Mouse (Mus musculus): ENCODE measurements around the gene Wdr31.

Wdr31 gene

DNA sequence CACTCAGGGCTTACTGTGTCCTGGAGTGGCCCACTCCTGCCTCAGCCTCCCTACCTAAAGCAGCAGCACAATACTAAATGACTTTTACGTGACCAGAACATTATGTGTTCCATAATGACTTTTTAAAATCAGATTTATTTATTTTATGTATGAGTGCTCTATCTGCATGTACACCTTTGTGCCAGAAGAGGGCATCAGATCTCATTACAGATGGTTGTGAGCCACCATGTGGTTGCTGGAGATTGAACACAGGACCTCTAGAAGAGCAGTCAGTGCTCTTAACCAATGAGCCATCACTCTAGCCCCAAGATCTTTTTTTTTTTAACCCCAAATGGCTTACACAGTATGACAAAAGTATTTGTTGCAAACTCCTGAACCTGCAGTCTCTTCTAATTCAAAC lies 2.5 kb downstream of the Wdr31 start:
- in situ Hi-C loops (cut with MboI; ENCODE audit: low pct_unique_long_range_greater_than_20kb in 1 of 2, low sequenced_read_pairs in 2 of 2, unreplicated experiment in 1 of 2), result no loop called here

DNA sequence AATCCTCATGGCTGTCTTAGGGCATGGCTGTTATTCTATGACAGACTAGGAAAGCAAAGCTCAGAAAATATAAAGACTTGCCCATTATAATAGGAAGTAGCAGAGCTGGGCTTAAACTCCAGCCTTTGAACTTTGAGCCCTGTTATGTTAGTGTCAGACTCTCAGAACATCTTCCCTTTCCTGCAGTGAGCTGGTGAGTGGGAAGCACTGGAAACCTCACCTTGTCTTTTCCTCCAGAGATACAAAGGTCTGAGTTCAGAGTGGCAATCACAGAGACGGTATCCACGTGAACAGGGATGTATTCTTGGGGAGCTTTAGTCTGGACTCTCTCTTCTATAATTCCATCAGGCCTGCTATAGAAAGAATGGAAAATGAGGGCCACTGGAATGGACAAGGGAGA lies 7.6 kb downstream of the Wdr31 start:
- in situ Hi-C loops (cut with MboI; ENCODE audit: low pct_unique_long_range_greater_than_20kb in 1 of 2, low sequenced_read_pairs in 2 of 2, unreplicated experiment in 1 of 2), result no loop called here

DNA sequence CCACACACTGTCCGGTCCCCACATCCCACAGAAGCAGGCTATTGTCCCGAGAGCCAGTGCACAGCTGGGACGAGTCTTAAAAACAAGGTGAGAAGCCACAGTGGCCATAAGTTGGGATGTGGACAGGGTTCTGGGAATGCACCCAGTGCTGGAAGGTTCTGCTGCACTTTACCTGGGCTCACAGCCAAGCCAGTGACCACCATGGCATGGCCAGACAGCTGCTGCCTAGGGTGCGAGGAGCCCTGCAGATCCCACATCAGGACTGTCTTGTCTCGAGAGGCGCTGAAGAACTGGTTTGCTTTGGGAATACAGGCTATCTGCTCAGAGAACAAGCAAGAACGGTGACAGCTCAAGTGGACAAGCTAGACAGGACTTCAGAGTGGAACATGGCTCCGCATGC lies 10.3 kb downstream of the Wdr31 start:
- in situ Hi-C loops (cut with MboI; ENCODE audit: low pct_unique_long_range_greater_than_20kb in 1 of 2, low sequenced_read_pairs in 2 of 2, unreplicated experiment in 1 of 2), result no loop called here

DNA sequence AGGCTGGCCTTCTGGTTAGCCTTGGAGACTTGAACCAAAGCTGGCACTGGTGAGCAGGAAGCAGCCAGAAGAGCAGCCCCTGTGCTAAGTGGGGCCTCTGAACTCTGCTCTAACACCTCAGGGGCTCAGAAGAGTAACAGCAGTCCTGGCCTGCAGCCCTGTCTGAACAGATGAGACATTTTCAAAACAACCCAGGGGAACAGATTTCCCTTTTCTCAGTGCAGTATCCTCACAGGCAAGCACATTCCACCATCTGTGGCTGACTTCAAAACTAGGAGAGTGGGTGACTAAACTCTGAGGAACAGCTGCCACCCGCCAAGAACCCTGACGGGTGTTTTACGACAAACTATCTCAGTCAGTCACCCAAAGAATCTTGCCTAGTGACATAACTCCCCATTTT lies 11.6 kb downstream of the Wdr31 start:
- in situ Hi-C loops (cut with MboI; ENCODE audit: low pct_unique_long_range_greater_than_20kb in 1 of 2, low sequenced_read_pairs in 2 of 2, unreplicated experiment in 1 of 2), result no loop called here

DNA sequence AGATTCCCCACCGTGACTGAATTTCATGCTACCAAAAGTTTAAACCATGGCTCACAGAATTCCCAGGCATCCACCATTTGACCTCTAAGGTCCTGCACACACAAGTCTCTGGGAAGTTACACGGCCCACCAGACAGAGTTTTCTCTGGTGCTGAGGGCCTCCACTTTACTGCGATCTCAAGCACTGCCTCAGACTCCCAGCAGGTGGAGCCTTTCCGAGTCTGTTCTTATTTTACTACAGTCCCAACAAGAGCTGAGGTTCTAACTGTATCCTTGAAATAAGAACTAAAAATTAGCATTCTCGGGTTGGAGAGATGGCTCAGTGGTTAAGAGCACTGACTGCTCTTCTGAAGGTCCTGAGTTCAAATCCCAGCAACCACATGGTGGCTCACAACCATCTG lies 15.7 kb downstream of the Wdr31 start:
- in situ Hi-C loops (cut with MboI; ENCODE audit: low pct_unique_long_range_greater_than_20kb in 1 of 2, low sequenced_read_pairs in 2 of 2, unreplicated experiment in 1 of 2), result no loop called here

DNA sequence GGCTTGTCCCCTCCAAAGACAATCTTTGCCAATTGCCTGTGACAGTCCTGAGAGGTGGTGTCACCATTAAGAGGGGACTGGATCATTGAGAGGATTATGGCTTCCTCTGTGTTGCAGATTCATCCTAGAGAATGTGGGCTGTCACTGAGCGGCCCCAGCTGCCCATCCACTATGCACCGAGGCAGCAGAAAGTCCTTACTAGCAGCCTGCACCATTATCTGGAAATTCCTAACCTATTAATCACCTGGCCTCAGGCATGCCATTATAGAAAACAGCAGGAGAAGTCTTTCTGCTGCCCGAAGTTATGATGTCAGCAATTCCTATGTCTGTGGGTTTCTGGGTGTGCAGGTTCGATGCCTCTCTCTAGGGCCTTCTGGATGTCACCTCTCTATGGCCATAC lies 29.7 kb downstream of the Wdr31 start:
- in situ Hi-C loops (cut with MboI; ENCODE audit: low pct_unique_long_range_greater_than_20kb in 1 of 2, low sequenced_read_pairs in 2 of 2, unreplicated experiment in 1 of 2), result no loop called here

DNA sequence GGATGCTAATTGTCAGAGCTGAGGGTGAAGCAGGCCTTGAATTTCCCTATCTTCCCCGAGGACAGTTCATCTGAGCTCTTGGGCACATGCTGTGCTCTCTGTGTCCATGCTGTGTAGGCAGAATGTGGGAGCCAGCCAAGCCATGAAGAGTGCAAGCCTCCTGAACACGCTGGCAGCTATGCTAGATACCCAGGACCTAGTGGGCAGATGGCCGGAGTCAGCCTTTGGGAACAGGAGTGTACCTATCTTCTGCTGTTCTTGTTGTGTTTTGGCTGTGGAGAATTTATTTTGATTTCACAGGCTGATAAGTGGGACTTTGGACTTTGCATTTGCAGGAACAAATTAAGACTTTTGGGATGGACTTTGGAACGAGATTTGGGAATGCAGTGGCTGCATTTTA lies 30.2 kb downstream of the Wdr31 start:
- in situ Hi-C loops (cut with MboI; ENCODE audit: low pct_unique_long_range_greater_than_20kb in 1 of 2, low sequenced_read_pairs in 2 of 2, unreplicated experiment in 1 of 2), result no loop called here

DNA sequence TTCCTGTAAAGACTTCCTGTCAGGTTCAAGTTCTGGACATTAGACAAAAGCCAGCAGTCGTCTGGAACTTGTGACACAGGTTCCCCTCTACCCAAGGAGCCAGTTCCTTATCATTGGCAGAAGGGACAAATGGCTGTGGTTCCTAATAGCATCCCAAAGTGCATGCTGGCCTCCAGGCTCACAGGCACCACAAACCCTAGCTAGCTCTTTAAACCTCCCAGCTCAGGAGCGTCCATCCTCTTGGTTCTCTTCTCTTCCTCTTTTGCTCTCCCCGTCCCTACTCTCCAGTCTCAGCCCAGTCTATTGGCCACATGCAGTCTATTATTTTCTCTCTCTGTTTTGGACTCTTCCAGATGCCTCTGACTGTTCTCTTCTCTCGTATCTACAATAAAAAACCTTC lies 30.9 kb downstream of the Wdr31 start:
- in situ Hi-C loops (cut with MboI; ENCODE audit: low pct_unique_long_range_greater_than_20kb in 1 of 2, low sequenced_read_pairs in 2 of 2, unreplicated experiment in 1 of 2), result no loop called here

DNA sequence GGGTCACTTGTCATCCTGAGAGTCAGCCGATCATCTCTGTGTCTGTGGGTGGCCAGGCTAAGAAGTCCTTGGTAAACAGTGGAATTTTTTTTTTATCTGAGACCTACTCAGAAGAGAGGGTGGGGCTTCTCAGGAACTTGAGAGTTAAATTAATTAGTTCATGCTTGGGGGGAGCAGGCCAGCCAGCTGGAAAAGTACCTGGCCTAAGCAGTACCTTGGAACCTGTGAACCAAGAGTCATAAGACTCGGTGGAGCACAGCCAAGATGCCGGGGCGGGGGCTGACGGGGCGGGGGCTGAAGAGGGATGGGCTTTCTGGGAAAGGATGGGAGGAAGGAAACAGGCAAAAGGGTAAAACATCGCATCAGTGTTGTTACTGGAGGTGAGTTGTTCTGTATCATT lies 32.8 kb downstream of the Wdr31 start:
- in situ Hi-C loops (cut with MboI; ENCODE audit: low pct_unique_long_range_greater_than_20kb in 1 of 2, low sequenced_read_pairs in 2 of 2, unreplicated experiment in 1 of 2), result no loop called here

DNA sequence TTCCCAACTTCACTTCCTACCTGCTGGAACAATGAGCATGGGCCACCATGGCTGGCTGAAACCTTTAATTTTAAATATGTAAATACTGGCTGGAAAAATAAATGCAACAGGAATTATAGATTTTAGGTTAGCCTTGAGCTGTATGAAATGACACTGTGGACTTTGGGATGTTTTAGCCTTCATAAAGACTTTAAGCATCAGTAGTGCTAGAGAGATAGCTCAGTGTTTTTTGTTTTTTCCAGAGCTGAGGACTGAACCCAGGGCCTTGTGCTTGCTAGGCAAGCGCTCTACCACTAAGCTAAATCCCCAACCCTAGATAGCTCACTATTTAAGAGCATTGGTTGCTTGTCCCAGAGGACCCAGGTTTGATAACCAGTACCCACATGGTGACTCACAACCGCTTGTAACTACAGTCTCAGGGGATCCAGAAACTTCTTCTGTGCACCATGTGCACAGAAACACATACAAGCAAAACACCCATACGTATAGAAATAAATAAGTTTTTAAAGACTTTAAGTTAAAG lies 33.4 kb downstream of the Wdr31 start:
- in situ Hi-C loops (cut with MboI; ENCODE audit: low pct_unique_long_range_greater_than_20kb in 1 of 2, low sequenced_read_pairs in 2 of 2, unreplicated experiment in 1 of 2), result no loop called here

DNA sequence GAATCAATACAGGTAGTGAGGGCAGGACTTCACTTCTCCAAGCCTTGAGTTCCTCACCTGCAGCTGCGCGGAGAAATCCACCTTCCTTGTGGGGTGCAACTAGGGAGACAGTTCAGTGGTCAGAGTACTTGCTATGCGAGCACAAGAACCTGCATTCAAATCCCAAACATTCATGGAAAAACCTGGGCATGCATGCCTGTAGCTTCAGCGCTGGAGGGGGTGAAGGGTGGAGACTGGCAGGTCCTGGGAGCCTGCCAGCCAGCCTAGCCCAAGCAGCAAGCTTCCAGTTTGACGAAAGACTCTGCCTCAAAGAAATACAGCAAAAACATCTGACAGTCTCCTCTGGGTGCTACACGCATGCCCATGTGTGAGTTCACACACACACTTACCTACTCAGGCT lies 35.6 kb downstream of the Wdr31 start, which contains the start of gene Rnf183:
Rnf183 (minus strand) TSS at position 172 of the 400 bp plus-strand sequence.
- in situ Hi-C loops (cut with MboI; ENCODE audit: low pct_unique_long_range_greater_than_20kb in 1 of 2, low sequenced_read_pairs in 2 of 2, unreplicated experiment in 1 of 2), result no loop called here

DNA sequence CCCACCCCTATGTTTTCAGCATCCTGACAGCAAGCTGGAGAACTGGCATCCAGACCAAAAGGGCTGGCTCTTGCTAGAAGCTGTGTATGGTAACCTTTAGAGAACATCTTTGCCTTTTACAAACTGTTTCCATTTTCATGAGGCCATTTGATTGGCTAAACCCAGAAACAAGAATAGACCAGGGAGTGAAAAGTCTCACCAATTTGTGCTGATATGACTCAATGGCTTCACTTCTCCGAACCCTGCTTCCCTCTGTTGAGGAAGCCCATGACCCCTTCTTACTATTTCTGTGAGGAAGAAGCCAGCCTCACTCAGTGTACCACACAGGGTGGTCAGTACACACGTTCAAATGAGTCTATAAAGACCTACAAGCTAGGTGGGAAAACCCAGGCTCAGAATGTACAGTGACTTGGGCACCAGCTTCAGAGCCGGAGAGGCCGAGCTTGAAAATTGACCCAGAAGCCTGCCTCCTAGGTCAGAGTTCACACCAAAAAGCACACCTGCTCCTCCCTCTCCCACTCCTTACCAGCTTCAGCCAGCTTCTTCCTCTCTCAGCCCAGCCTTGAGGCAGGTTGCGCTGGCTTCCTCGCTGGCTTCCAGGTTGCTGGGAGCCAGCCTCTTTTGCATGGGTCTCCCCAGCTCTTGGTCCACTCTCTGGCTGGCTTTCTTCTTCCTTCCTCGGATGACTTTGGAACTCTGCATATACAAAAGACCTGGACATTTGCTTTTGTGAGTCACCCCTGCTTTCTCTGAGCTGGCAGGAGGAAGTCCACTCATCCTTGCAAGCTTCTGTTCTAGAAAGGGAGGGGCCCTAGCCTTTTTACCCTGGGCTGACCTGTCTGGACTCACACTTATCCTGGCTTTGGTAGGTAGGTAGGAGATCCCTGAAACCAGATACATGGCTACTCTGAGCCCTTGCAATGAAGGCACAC lies 36.5 kb downstream of the Wdr31 start:
- in situ Hi-C loops (cut with MboI; ENCODE audit: low pct_unique_long_range_greater_than_20kb in 1 of 2, low sequenced_read_pairs in 2 of 2, unreplicated experiment in 1 of 2), result no loop called here

DNA sequence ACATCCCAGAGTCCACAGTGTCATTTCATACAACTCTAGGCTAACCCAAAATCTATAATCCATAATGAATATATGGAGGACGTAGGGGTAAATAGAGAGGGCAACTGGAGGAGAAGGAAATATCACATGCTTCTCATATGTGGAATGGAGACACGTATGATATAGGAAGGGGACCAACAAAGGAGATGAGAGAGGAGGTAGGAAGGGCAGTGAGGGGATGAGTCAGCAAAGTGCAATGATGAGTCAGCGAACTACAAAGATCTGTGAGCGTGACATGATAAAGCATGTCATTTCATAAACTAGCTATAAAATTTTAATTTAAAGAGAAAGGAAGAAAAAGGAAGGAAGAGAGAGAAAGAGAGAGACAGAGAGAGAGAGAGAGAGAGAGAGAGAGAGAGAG lies 39.2 kb downstream of the Wdr31 start:
- in situ Hi-C loops (cut with MboI; ENCODE audit: low pct_unique_long_range_greater_than_20kb in 1 of 2, low sequenced_read_pairs in 2 of 2, unreplicated experiment in 1 of 2), result no loop called here

DNA sequence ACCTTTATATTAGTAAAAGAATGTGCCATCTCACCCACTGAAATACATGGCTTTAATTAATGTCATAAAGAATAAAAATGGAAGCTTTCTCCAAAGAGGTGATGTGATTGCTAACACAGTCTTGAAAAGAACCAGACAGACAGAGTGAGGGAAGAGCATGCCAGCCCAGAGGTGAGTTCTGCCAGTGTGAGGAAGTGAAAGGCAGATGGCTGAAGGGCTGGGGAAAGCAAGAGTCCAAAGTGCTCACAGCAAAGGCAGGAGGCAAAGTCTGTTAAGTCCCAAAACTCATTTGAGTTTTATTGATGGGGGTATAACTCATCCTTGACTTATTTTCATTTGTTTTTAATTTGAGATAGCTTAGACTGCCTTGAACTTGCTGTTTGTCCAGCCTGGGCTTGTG lies 40.0 kb downstream of the Wdr31 start:
- in situ Hi-C loops (cut with MboI; ENCODE audit: low pct_unique_long_range_greater_than_20kb in 1 of 2, low sequenced_read_pairs in 2 of 2, unreplicated experiment in 1 of 2), result no loop called here

DNA sequence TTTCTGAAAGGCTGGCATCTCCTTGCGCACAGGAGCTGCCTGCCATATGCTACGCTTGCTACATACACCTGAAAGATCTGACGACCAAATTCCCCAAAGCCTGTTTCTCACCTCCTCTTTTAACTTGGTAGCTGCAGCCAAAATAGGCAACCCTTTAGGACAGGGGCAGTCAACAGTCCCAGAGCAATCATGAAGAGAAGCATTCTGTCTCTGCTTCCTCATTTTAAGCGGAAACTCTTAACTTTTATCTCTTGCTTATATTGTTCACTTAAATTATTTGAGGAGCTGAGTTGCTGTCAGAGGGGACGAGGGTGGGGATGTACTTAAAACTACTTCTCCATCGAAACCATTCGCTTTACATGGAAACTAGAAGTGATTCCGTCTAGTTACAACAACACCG lies 41.1 kb downstream of the Wdr31 start:
- in situ Hi-C loops (cut with MboI; ENCODE audit: low pct_unique_long_range_greater_than_20kb in 1 of 2, low sequenced_read_pairs in 2 of 2, unreplicated experiment in 1 of 2), result no loop called here

DNA sequence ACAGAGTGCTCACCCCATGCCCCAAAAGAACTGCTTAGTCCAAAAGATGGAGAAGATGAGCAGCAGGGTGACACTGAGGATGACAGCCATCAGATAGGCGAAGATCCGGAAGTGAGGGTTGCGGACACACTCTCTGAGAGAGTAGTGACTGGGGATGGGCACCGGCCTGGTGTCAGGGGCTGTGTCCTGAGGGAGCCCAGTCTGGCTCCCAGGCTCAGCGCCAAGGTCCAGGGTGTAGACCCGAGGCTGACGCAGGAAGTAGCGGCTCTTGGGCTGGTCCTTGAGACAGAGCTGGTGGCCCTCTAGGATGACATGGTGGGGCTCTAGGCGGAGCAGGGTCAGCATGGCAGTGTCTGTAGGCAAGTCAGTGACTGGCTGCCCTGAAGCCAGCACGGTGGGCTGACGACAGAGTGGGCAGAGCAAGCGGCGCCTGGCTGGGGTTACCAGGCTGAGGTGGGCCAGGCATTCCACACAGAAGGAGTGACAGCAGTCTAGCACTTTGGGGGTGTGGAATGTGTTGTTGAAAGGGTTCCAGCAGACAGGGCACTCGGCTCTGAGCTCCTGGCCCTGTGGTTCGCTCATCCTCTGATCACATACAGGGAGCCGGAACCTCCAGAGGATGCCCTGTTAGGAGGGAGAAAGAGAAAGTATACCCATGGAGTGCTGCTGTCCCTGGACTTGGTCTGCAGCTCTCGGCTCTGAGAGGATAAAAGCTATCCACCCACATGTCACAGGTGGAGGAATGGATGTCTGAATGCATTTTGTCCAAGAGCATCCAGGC lies 42.5 kb downstream of the Wdr31 start:
- in situ Hi-C loops (cut with MboI; ENCODE audit: low pct_unique_long_range_greater_than_20kb in 1 of 2, low sequenced_read_pairs in 2 of 2, unreplicated experiment in 1 of 2), result no loop called here

DNA sequence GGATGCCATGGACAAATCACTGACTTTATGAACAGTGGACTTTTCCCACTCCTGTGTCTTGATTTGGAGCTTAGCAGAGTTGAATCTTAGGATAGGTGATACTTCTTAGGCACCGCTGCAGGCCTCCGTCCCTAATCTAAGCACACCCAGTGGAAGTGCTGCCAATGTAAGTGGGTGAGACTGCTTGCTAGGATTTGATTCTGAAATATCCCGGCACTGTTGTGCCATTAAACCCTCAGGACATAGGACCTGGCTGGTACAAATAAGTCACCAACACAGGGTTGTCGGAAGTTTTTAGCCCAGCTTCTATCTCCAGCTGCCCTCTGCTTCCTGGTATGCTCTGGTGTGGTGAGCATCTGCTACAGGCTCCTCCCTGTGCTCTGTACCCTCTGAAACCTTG lies 44.8 kb downstream of the Wdr31 start:
- in situ Hi-C loops (cut with MboI; ENCODE audit: low pct_unique_long_range_greater_than_20kb in 1 of 2, low sequenced_read_pairs in 2 of 2, unreplicated experiment in 1 of 2), result no loop called here

DNA sequence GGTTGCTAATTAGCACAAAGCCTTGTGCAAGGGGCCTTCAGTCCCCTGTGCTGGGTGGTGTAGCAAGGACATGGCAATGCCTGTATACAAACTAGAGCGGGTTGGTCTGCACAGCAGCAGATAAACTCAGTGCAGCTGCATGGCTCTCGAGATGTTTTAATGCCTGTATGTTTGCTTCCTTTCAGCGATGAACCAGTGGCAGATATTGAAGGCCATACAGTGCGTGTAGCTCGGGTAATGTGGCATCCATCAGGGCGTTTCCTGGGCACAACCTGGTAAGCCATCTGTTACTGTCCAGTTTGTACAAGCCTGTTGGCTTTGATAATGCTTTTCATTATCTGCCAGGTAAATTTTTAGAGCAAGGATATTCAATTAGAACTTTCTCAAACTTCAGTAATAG lies 51.6 kb downstream of the Wdr31 start:
- in situ Hi-C loops (cut with MboI; ENCODE audit: low pct_unique_long_range_greater_than_20kb in 1 of 2, low sequenced_read_pairs in 2 of 2, unreplicated experiment in 1 of 2), result no loop called here

DNA sequence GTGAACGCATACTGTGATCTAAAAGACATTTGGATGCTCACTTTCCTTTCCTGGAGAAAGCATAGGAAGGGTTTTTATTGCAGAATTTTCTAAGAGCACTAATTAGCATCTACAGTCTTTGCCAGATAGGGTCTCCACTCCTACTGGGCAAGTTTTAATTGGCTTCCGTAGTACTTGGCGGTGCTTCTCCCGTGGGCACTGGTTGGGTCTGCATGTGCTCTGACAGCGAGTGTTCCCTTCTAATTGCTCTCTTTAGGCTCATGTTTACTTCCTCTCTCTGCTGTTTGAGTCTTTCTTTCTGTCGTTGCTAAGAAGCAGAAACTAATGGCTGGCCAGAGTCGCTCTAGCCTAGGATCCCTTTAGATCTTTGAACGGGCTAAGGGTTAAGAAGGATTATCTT lies 52.2 kb downstream of the Wdr31 start:
- in situ Hi-C loops (cut with MboI; ENCODE audit: low pct_unique_long_range_greater_than_20kb in 1 of 2, low sequenced_read_pairs in 2 of 2, unreplicated experiment in 1 of 2), result no loop called here

DNA sequence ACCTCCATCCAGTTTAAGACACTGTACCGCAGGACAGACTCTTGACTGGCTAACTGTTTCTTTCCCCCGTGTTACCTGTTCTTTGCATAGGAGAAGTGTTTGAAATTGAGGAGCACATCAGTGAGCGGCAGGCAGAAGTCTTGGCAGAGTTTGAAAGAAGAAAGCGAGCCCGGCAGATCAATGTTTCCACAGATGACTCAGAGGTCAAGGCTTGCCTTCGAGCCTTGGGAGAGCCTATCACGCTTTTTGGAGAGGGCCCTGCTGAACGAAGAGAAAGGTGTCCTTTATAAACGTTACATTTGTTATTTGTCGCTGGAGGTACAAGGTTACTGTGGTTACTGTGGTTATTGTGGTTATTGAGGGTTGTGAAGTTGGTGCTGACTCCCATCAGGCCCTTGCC lies 59.1 kb downstream of the Wdr31 start:
- in situ Hi-C loops (cut with MboI; ENCODE audit: low pct_unique_long_range_greater_than_20kb in 1 of 2, low sequenced_read_pairs in 2 of 2, unreplicated experiment in 1 of 2), result no loop called here
